Mouse (Mus musculus) liver, embryonic 14.5 days (tissue): ENCODE data around the gene Slc9a7. TPM values are rescaled to one million over a fixed set of nuclear protein-coding genes. Genes with fewer than 3 reads are reported as not detected.

Experiments
- ATAC-seq: fragments of 200-750 bp; cut with Nextera tagmentation; 2 replicates; pipeline ENCODE4 v1.8.0; 2017; ENCODE audit warnings: moderate number of reproducible peaks, mild to moderate bottlenecking, moderate library complexity; ENCODE audit not compliant: insufficient read depth
- DNase-seq, 3 experiments: peaks; one replicate each; pipeline ENCODE4 v3.0.0-alpha.2; 2012 to 2013; ENCODE audit warnings: low read depth in 3 of 3, low spot score in 3 of 3
- H3K27ac ChIP-seq: fragments of 300-500 bp; sonication (generic); 2 replicates; pipeline ENCODE4 v1.5.1; 2014; ENCODE audit warnings: moderate library complexity, mild to moderate bottlenecking, control low read depth, inconsistent platforms
- H3K27me3 ChIP-seq: fragments of 300-500 bp; sonication (generic); 2 replicates; pipeline ENCODE4 v1.6.1; 2014; ENCODE audit warnings: mild to moderate bottlenecking, low read length, moderate library complexity; ENCODE audit not compliant: control insufficient read depth, insufficient read depth
- H3K36me3 ChIP-seq: fragments of 300-500 bp; sonication (generic); replicated peaks from 2 replicates; pipeline ENCODE4 v1.6.1; 2014; ENCODE audit warnings: low read depth; ENCODE audit not compliant: control insufficient read depth, insufficient read depth
- H3K4me1 ChIP-seq, 2 experiments: fragments of 200-500 bp in 1 of 2; fragments of 300-500 bp in 1 of 2; sonication (generic) in 1 of 2; replicated peaks; 2 replicates each; pipeline ENCODE4 v1.6.1; 2012 to 2014; ENCODE audit warnings: antibody characterized with exemption in 1 of 2, inconsistent platforms in 1 of 2, low read length in 1 of 2; ENCODE audit not compliant: control insufficient read depth in 2 of 2, insufficient read depth in 2 of 2
- H3K4me2 ChIP-seq: fragments of 300-500 bp; sonication (generic); 2 replicates; pipeline ENCODE4 v1.6.1; 2014; ENCODE audit warnings: low read depth, mild to moderate bottlenecking, control low read depth, moderate library complexity
- H3K4me3 ChIP-seq, 2 experiments: fragments of 200-500 bp in 1 of 2; fragments of 300-500 bp in 1 of 2; sonication (generic) in 1 of 2; 2 replicates each; pipeline ENCODE4 v1.5.1; 2012 to 2014; ENCODE audit warnings: low read depth in 2 of 2, low read length in 2 of 2, mild to moderate bottlenecking in 2 of 2, control low read depth in 1 of 2, inconsistent platforms in 1 of 2, moderate library complexity in 1 of 2; ENCODE audit not compliant: insufficient read depth in 1 of 2
- H3K9ac ChIP-seq: fragments of 300-500 bp; sonication (generic); replicated peaks from 2 replicates; pipeline ENCODE4 v1.6.1; 2014; ENCODE audit warnings: mild to moderate bottlenecking, control low read depth, moderate library complexity
- H3K9me3 ChIP-seq: fragments of 300-500 bp; sonication (generic); 2 replicates; pipeline ENCODE4 v1.6.1; 2016; ENCODE audit warnings: low read length, mixed read lengths; ENCODE audit not compliant: control insufficient read depth
- CTCF ChIP-seq: IDR thresholded peaks from 2 replicates; pipeline ENCODE4 v1.5.1; 2016; ENCODE audit warnings: antibody characterized with exemption, low read depth, control low read depth
- EP300 ChIP-seq: IDR thresholded peaks from 2 replicates; pipeline ENCODE4 v1.6.1; 2016; ENCODE audit warnings: antibody characterized with exemption, low read depth
- WGBS: fragments of 180-500 bp; shearing (Covaris S2); extraction: QIAGEN DNeasy Blood & Tissue Kit; methylation state at CpG from one replicate; pipeline ENCODE4 v1.1.7; 2014; ENCODE audit not compliant: insufficient replicate concordance; 5-methylcytosine and 5-hydroxymethylcytosine counted together
- polyA plus RNA-seq, 2 experiments: library from polyadenylated mRNA; depleted of rRNA in 1 of 2; stranded (reverse) in 1 of 2; unstranded in 1 of 2; fragments of >200 nt; fragmentation: Nextera tagmentation in 1 of 2; extraction: Ambion mirVana in 1 of 2; gene quantifications; 2 replicates each; pipeline versions ENCODE4 v1.2.1 to v1.2.3; 2012 to 2014

Slc9a7 gene
- 0.16 and 0.17 TPM in 2 replicates for polyA plus RNA-seq (2012; rRNA removed)
- polyA plus RNA-seq (2014; fragmentation: Nextera tagmentation; extraction: Ambion mirVana): 0.14 and 0.20 TPM in 2 replicates

GRCm38 (mm10) chrX:20291282-20292039 is at the start of gene Slc9a7:
Gene Slc9a7 (minus strand): TSS chrX:20291807.
- DNase-seq (no peak), ATAC-seq (no peak)
- Histone ChIP-seq H3K27ac (no peak within 1 kb of the TSS), H3K9me3 (no peaks in the 10 kb centered on the region), H3K4me2 (peak within 1 kb of the TSS; percentile 61), H3K4me1 (no peaks in the 10 kb centered on the region), H3K9ac (no peak within 1 kb of the TSS), H3K36me3 (no peaks in the 10 kb centered on the region), H3K4me3 (peak within 1 kb of the TSS; percentile 32 to 46), H3K27me3 (peaks cover 7% of the 10 kb centered on the region)
- TF ChIP-seq CTCF: no peak
- TF ChIP-seq EP300: no peak
- 8% methylated on average over 52 of the region's 65 CpGs for WGBS

GRCm38 (mm10) chrX:20335722-20336121 is 44.1 kb upstream of the Slc9a7 start:
- Histone ChIP-seq H3K27me3 (no peaks in the 10 kb centered on the region), H3K9ac (no peak overlapping the region), H3K4me1 (no peaks in the 10 kb centered on the region), H3K9me3 (no peaks in the 10 kb centered on the region), H3K27ac (no peak overlapping the region), H3K4me3 (no peak overlapping the region), H3K4me2 (no peak overlapping the region), H3K36me3 (no peaks in the 10 kb centered on the region)
- peak; percentile 48; the same call in 1 of the 2 replicates for TF ChIP-seq CTCF
- TF ChIP-seq EP300: no peak
- DNase-seq (no peak), ATAC-seq (no peak)
- 1% methylated on average over 2 of the region's 2 CpGs for WGBS

GRCm38 (mm10) chrX:20332756-20333155 is 41.1 kb upstream of the Slc9a7 start:
- DNase-seq (no peak), ATAC-seq (no peak)
- 36% methylated on average over 1 of the region's 1 CpGs for WGBS
- Histone ChIP-seq H3K4me3 (no peak overlapping the region), H3K9me3 (no peaks in the 10 kb centered on the region), H3K9ac (no peak overlapping the region), H3K27ac (no peak overlapping the region), H3K27me3 (no peaks in the 10 kb centered on the region), H3K4me2 (no peak overlapping the region), H3K4me1 (no peaks in the 10 kb centered on the region), H3K36me3 (no peaks in the 10 kb centered on the region)
- TF ChIP-seq CTCF: no peak
- TF ChIP-seq EP300: no peak

- H3K9ac ChIP-seq: no peak overlapping the region
- no peaks in the 10 kb centered on the region for H3K27me3 ChIP-seq
- no peak for ATAC-seq
- no peak overlapping the region for H3K4me2 ChIP-seq
- H3K27ac ChIP-seq: no peak overlapping the region
- no peaks in the 10 kb centered on the region for H3K36me3 ChIP-seq
- no peaks in the 10 kb centered on the region for H3K9me3 ChIP-seq
- no peak overlapping the region for H3K4me3 ChIP-seq
- DNase-seq: no peak
- peaks cover 0 to 5% of the 10 kb centered on the region in 2 experiments; a peak in 2 of 4 replicates for H3K4me1 ChIP-seq
- 23% methylated on average over 3 of the region's 3 CpGs for WGBS
- no peak for TF ChIP-seq EP300
- no peak for TF ChIP-seq CTCF
Observed at GRCm38 (mm10) chrX:20307215-20307614, 15.6 kb upstream of the Slc9a7 start.

GRCm38 (mm10) chrX:20305941-20306340 is 14.3 kb upstream of the Slc9a7 start:
- H3K27me3 ChIP-seq: no peaks in the 10 kb centered on the region
- peaks cover 0 to 5% of the 10 kb centered on the region in 2 experiments; a peak in 2 of 4 replicates for H3K4me1 ChIP-seq
- H3K9ac ChIP-seq: no peak overlapping the region
- no peak overlapping the region for H3K27ac ChIP-seq
- ATAC-seq (no peak), DNase-seq (no peak)
- no peaks in the 10 kb centered on the region for H3K9me3 ChIP-seq
- no peak for TF ChIP-seq EP300
- no peak for TF ChIP-seq CTCF
- no peak overlapping the region for H3K4me3 ChIP-seq
- no peak overlapping the region for H3K4me2 ChIP-seq
- H3K36me3 ChIP-seq: no peaks in the 10 kb centered on the region
